Mouse (Mus musculus): ENCODE measurements around the gene Gatad2a.

DNA sequence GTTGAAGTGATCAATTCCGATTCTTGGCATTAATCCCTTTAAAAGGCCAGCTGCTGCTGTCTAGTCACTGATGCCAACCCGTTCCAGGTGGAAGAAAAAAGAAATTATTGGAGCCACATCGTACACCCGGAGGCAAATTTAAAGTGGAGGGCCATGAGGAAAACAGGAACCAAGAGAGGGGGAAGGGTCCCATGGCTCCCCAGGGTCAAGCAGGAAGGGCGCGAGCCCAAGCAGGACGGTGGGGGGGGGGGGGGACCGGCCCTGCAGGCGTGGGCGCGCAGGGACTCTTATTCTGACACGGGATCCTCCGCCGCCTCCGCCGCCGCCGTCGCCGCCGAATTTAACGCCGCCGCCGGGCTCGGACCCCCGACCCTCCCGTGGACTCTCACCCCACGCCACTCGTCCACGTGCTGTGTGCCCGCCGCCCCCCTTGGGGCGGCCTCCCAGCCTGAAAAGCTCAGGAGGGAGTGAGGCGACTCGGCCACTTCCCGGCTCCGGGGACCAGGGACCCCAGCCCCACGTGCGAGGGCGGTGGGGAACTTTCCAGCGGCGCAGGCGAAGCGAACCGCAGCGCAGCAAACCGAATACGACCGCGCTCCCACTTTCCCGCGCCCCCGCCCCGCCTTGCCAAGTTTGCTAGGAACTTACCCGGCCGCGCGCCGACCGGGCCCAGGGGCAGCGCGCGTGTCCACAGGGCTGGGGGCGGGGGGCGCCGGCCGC is 22.6 kb downstream of the Gatad2a start:
- TF ChIP-seq POLR2A (IDR thresholded peaks at IDR 0.05; ENCODE audit: extremely low read depth, insufficient read depth, low read length) (no peak), CTCF (IDR thresholded peaks at IDR 0.05; ENCODE audit: low read depth, low read length) (no peak)
